Mouse (Mus musculus) forebrain, embryonic 11.5 days (tissue): ENCODE data around the gene Itga2. TPM values are rescaled to one million over a fixed set of nuclear protein-coding genes. Genes with fewer than 3 reads are reported as not detected.

Experiments used
- ATAC-seq: fragments of 200-750 bp; cut with Nextera tagmentation; replicated peaks from 2 replicates; pipeline ENCODE4 v1.8.0; 2017; ENCODE audit warnings: moderate TSS enrichment; ENCODE audit not compliant: low FRiP score
- DNase-seq: peaks from one replicate; pipeline ENCODE4 v3.0.0-alpha.2; 2017; ENCODE audit warnings: low spot score
- H3K27ac ChIP-seq: fragments of 300-500 bp; sonication (generic); 2 replicates; pipeline ENCODE4 v1.5.1; 2014; ENCODE audit warnings: low read depth, low read length
- H3K27me3 ChIP-seq: fragments of 300-500 bp; sonication (generic); 2 replicates; pipeline ENCODE4 v1.6.1; 2014; ENCODE audit warnings: mild to moderate bottlenecking, low read length, mixed read lengths; ENCODE audit not compliant: control insufficient read depth, insufficient read depth
- H3K36me3 ChIP-seq: fragments of 300-500 bp; sonication (generic); 2 replicates; pipeline ENCODE4 v1.6.1; 2014; ENCODE audit warnings: mild to moderate bottlenecking, low read length, moderate library complexity, mixed read lengths; ENCODE audit not compliant: control insufficient read depth, insufficient read depth
- H3K4me1 ChIP-seq: fragments of 300-500 bp; sonication (generic); replicated peaks from 2 replicates; pipeline ENCODE4 v1.6.1; 2014; ENCODE audit warnings: low read length, mixed read lengths; ENCODE audit not compliant: control insufficient read depth, insufficient read depth
- H3K4me2 ChIP-seq: fragments of 300-500 bp; sonication (generic); 2 replicates; pipeline ENCODE4 v1.6.1; 2014; ENCODE audit warnings: low read depth, mild to moderate bottlenecking, low read length, moderate library complexity, mixed read lengths; ENCODE audit not compliant: severe bottlenecking
- H3K4me3 ChIP-seq: fragments of 300-500 bp; sonication (generic); 2 replicates; pipeline ENCODE4 v1.5.1; 2014; ENCODE audit warnings: low read depth, low read length
- H3K9ac ChIP-seq: fragments of 300-500 bp; sonication (generic); 2 replicates; pipeline ENCODE4 v1.6.1; 2014; ENCODE audit warnings: low read length
- H3K9me3 ChIP-seq: fragments of 300-500 bp; sonication (generic); 2 replicates; pipeline ENCODE4 v1.6.1; 2016; ENCODE audit warnings: low read length, mixed read lengths; ENCODE audit not compliant: control insufficient read depth
- WGBS: fragments of 180-500 bp; shearing (Covaris S2); extraction: QIAGEN DNeasy Blood & Tissue Kit; methylation state at CpG from one replicate; pipeline ENCODE4 v1.1.7; 2014; 5-methylcytosine and 5-hydroxymethylcytosine counted together
- polyA plus RNA-seq: library from polyadenylated mRNA; unstranded; fragments of >200 nt; fragmentation: Nextera tagmentation; extraction: Ambion mirVana; gene quantifications from 2 replicates; pipeline ENCODE4 v1.2.1, GENCODE M21; 2014

Gene Itga2
- polyA plus RNA-seq, 1 experiment from 2014 or later = 1.6 TPM

- ATAC-seq = no peak
These were observed 74.4 kb downstream of the Itga2 start for GRCm38 (mm10) chr13:114857525-114857924.

DNA sequence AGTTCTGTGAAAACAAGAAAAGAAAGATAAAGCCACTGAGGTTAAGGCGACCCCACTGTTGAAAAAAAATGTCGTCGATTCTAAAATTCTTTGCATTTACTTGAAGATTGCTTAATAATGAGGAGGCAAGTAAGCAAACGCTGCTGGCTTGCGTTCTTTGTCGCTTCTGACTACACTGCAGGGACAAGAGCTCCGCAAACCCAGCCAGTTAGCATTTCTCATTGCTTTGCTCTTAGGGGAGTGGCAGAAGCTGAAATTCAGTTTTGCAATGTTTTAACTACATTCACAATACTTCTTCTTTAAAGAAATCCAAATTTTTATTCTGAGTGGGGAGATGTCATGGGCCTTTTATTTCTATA is 75.7 kb downstream of the Itga2 start:
- Histone ChIP-seq H3K27me3 (no peaks in the 10 kb centered on the region), H3K27ac (no peak overlapping the region), H3K4me2 (peak overlapping the region; percentile 12; the same call in 1 of the 2 replicates), H3K36me3 (no peaks in the 10 kb centered on the region), H3K9me3 (no peaks in the 10 kb centered on the region), H3K4me3 (no peak overlapping the region), H3K4me1 (peaks cover 4% of the 10 kb centered on the region; the same call in 1 of the 2 replicates), H3K9ac (no peak overlapping the region)
- no peak for DNase-seq
- ATAC-seq = 0 out of 2 replicates have a peak, but pooled peaks have one; percentile 32
- WGBS = 45% methylated on average over 7 of the region's 7 CpGs

More at GRCm38 (mm10) chr13:114857525-114857924, 74.4 kb downstream of the Itga2 start:
- Histone ChIP-seq H3K27ac (no peak overlapping the region), H3K9ac (no peak overlapping the region), H3K27me3 (no peaks in the 10 kb centered on the region), H3K36me3 (no peaks in the 10 kb centered on the region), H3K4me1 (peaks cover 4% of the 10 kb centered on the region; the same call in 1 of the 2 replicates), H3K4me2 (no peak overlapping the region), H3K9me3 (no peaks in the 10 kb centered on the region), H3K4me3 (no peak overlapping the region)
- 90% methylated on average over 4 of the region's 4 CpGs for WGBS
- DNase-seq = no peak

GRCm38 (mm10) chr13:114855573-114856268 is 76.2 kb downstream of the Itga2 start:
- no peak overlapping the region for H3K4me3 ChIP-seq
- peak; percentile 56 for ATAC-seq
- no peak overlapping the region for H3K27ac ChIP-seq
- H3K4me2 ChIP-seq = peak overlapping the region; percentile 21; the same call in 1 of the 2 replicates
- peak; percentile 52 for DNase-seq
- WGBS = 29% methylated on average over 15 of the region's 15 CpGs
- no peaks in the 10 kb centered on the region for H3K36me3 ChIP-seq
- peak overlapping the region; percentile 35; the same call in 1 of the 2 replicates for H3K9ac ChIP-seq
- H3K9me3 ChIP-seq = no peaks in the 10 kb centered on the region
- peaks cover 4% of the 10 kb centered on the region; the same call in 1 of the 2 replicates for H3K4me1 ChIP-seq
- no peaks in the 10 kb centered on the region for H3K27me3 ChIP-seq

GRCm38 (mm10) chr13:114854428-114854827 is 77.5 kb downstream of the Itga2 start:
- H3K36me3 ChIP-seq = no peaks in the 10 kb centered on the region
- ATAC-seq (no peak), DNase-seq (no peak)
- H3K9ac ChIP-seq = no peak overlapping the region
- WGBS = 96% methylated on average over 3 of the region's 3 CpGs
- H3K4me2 ChIP-seq = no peak overlapping the region
- H3K4me3 ChIP-seq = no peak overlapping the region
- no peaks in the 10 kb centered on the region for H3K9me3 ChIP-seq
- H3K27me3 ChIP-seq = no peaks in the 10 kb centered on the region
- peaks cover 4% of the 10 kb centered on the region; the same call in 1 of the 2 replicates for H3K4me1 ChIP-seq
- no peak overlapping the region for H3K27ac ChIP-seq

DNA sequence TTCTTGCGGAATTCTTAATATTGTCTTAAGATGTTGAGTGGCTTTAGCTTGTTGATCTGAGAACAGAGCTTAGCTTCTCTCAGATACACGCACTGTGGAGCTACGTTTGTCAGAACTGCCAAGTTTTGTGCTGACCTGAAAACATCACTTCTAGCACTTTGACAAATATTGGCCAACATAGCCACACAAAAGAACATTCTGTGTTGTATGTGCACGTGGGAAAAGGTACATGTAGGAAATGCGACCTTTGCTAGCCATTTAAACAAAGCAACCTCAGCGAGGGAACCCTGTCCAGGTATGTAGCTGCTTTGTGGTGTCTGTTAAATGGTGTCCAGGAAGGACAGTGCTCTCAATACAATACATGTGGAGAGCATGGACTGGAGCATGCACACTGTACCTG is 77.9 kb downstream of the Itga2 start:
- Histone ChIP-seq H3K9ac (no peak overlapping the region), H3K4me1 (peaks cover 4% of the 10 kb centered on the region; the same call in 1 of the 2 replicates), H3K36me3 (no peaks in the 10 kb centered on the region), H3K4me3 (no peak overlapping the region), H3K27me3 (no peaks in the 10 kb centered on the region), H3K4me2 (no peak overlapping the region), H3K9me3 (no peaks in the 10 kb centered on the region), H3K27ac (no peak overlapping the region)
- DNase-seq (no peak), ATAC-seq (no peak)
- WGBS = 91% methylated on average over 6 of the region's 6 CpGs

DNA sequence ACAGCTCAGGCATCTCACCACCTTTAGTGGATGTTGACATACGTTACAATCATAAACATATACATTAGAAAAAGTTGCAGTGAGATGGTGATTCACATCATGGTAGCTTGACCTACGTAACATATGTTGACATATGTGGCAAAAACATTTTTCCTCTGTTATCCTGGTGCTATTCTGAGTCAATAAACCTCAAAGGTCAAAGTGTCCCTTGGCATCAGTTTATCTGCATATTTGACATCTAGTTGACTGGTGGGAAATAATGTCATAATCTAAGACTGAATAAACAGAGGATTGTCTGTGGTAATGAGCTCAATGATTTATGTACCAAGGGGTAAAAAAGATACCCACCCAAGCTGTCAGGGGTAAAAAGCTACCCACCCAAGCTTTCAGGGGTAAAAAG is 78.7 kb downstream of the Itga2 start:
- 96% methylated on average over 2 of the region's 2 CpGs for WGBS
- H3K4me2 ChIP-seq = no peak overlapping the region
- H3K27me3 ChIP-seq = no peaks in the 10 kb centered on the region
- no peaks in the 10 kb centered on the region for H3K9me3 ChIP-seq
- H3K36me3 ChIP-seq = no peaks in the 10 kb centered on the region
- no peak overlapping the region for H3K27ac ChIP-seq
- H3K4me3 ChIP-seq = no peak overlapping the region
- no peak for ATAC-seq
- no peak for DNase-seq
- no peak overlapping the region for H3K9ac ChIP-seq
- H3K4me1 ChIP-seq = peaks cover 4% of the 10 kb centered on the region; the same call in 1 of the 2 replicates

DNA sequence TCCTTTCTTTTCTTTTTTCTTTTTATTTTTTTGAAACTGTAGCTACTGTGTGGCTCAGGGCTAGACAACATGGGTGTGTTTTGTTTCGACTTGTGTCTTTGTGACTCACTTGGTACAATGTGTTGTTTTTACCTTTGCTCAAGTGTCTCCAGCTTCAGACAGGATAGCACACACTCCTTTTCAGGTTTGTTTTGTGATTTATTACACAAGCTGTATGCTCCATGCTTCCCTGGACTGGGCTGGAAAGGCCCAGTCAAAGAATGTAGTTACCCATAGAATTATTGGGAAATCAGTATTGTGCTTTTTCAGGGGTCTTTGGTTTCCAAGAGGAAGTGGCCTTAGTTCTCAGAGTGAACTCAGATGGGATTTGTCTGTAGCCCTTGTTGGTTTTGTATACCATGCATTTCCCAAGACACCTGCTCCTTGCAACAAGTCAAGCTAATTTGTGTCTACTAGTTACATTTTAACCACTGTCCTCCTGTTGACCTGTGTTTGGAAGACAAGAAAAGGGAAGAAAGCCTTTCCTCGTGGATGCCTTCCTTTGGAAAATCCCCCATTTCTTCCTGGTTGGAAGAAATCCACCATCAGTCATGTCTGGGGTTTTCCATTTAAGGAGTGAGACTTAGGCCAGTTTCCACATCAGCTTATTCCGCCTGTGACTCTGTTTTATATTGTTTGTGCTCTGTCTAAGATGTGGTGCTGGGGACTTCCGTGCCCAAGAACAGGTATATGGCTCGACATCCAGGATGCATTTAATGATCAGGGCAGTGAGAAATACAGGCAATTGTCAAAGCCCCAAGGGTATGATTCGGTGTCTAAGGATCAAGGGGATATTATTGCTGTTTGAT is 79.4 kb downstream of the Itga2 start:
- Histone ChIP-seq H3K4me1 (peaks cover 4% of the 10 kb centered on the region; the same call in 1 of the 2 replicates), H3K9me3 (no peaks in the 10 kb centered on the region), H3K4me2 (no peak overlapping the region), H3K27me3 (no peaks in the 10 kb centered on the region), H3K27ac (no peak overlapping the region), H3K4me3 (no peak overlapping the region), H3K9ac (no peak overlapping the region), H3K36me3 (no peaks in the 10 kb centered on the region)
- no peak for ATAC-seq
- DNase-seq = no peak
- 84% methylated on average over 6 of the region's 6 CpGs for WGBS

- no peak for ATAC-seq
- H3K36me3 ChIP-seq = no peaks in the 10 kb centered on the region
- H3K4me2 ChIP-seq = no peak overlapping the region
- H3K4me3 ChIP-seq = no peak overlapping the region
- no peaks in the 10 kb centered on the region for H3K9me3 ChIP-seq
- H3K9ac ChIP-seq = no peak overlapping the region
- H3K4me1 ChIP-seq = no peaks in the 10 kb centered on the region
- H3K27me3 ChIP-seq = no peaks in the 10 kb centered on the region
- H3K27ac ChIP-seq = no peak overlapping the region
- 83% methylated on average over 3 of the region's 3 CpGs for WGBS
- DNase-seq = no peak
These were observed 83.0 kb downstream of the Itga2 start for GRCm38 (mm10) chr13:114848945-114849344.
